Comparison of ENCODE assay signal across 13 mouse cellular contexts in the genomic region with DNA sequence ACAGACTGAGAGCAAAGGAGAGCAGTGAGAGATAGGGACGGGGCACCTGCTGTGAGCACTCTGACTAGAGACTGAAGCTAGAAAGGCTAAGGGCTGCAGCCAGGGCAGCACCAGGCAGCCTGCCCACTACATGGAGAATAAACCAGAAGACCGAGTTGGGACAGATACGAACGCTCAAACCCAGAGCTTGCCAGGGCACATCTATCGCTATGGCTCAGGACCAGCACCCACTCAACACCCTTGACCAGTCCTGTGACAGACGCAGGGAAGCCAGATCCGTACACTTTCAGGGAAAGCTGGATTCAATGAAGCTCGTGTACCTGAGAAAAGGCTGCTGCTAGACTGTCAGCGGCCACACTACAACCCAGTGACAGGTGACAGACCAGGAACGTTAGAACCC.
"Had no signal": no experiment of that assay in that cellular context is flagged by ENCODE, and none has a peak within 500 bp of the region (broad histone marks: within the 10 kb centered on the region; RNA-seq: fewer than 3 reads in every experiment).

No protein-coding gene starts in this region.

- DNase-seq: kidney, postnatal 10 days; liver, postnatal 0 days; lung, postnatal 14 days; thymus, postnatal 14 days had no signal

- ATAC-seq: liver, embryonic 12.5 days; liver, postnatal 0 days; midbrain, embryonic 13.5 days had no signal

- H3K27me3 ChIP-seq: liver, embryonic 12.5 days; lung, embryonic 15.5 days; megakaryocyte, embryonic 14.5 days; midbrain, embryonic 13.5 days; neural tube, embryonic 15.5 days had no signal

- H3K27ac ChIP-seq: limb, embryonic 10.5 days; liver, embryonic 12.5 days; lung, embryonic 15.5 days; macrophage; midbrain, embryonic 13.5 days; neural tube, embryonic 15.5 days; stomach, postnatal 0 days had no signal

- H3K9ac ChIP-seq: liver, embryonic 12.5 days; liver, postnatal 0 days; lung, embryonic 15.5 days had no signal

- H3K4me2 ChIP-seq: liver, embryonic 12.5 days; lung, embryonic 15.5 days; midbrain, embryonic 13.5 days; neural tube, embryonic 15.5 days had no signal

- H3K4me3 ChIP-seq: limb, embryonic 10.5 days; liver, embryonic 12.5 days; lung, embryonic 15.5 days; megakaryocyte, embryonic 14.5 days; midbrain, embryonic 13.5 days; myocyte; neural tube, embryonic 15.5 days had no signal

- H3K9me3 ChIP-seq: limb, embryonic 10.5 days; liver, embryonic 12.5 days; lung, embryonic 15.5 days; megakaryocyte, embryonic 14.5 days; midbrain, embryonic 13.5 days; neural tube, embryonic 15.5 days had no signal
